27 mouse cellular contexts compared by ENCODE assay signal in genomic region chr8:77350121-77350777, GRCm38 (mm10).
DNase-seq lines count a peak whose midpoint lies in the region; ATAC-seq lines count a peak whose summit lies in the region.
"Had no signal": no experiment of that assay in that cellular context is flagged by ENCODE, and none has a peak within 500 bp of the region (broad histone marks: within the 10 kb centered on the region; RNA-seq: fewer than 3 reads in every experiment).

No protein-coding gene starts in this region.

- peak; percentile 35; the same call in 1 of the 2 replicates for ATAC-seq in lung, embryonic 15.5 days (ENCODE audit: borderline replicate concordance, extremely low read depth, low FRiP score, low TSS enrichment)
- ATAC-seq: intestine, postnatal 0 days had no signal

- no peaks in the 10 kb centered on the region for H3K27me3 ChIP-seq in lung, embryonic 15.5 days
- no peaks in the 10 kb centered on the region for H3K27me3 ChIP-seq in limb, embryonic 10.5 days (ENCODE audit: low read depth, poor library complexity, severe bottlenecking)
- H3K27me3 ChIP-seq: liver, embryonic 15.5 days; megakaryocyte, embryonic 14.5 days; neural tube, embryonic 13.5 days; stomach, embryonic 15.5 days had no signal

- no peak overlapping the region for H3K9ac ChIP-seq in lung, embryonic 15.5 days
- H3K9ac ChIP-seq: liver, embryonic 15.5 days; neural tube, embryonic 13.5 days; stomach, embryonic 15.5 days had no signal

- peak overlapping the region; percentile 8; the same call in 1 of the 2 replicates for H3K27ac ChIP-seq in lung, embryonic 15.5 days
- peak overlapping the region; percentile 69; the same call in 1 of the 2 replicates for H3K27ac ChIP-seq in limb, embryonic 10.5 days
- H3K27ac ChIP-seq: hindbrain, embryonic 10.5 days; layer of hippocampus, adult 2 months; liver, embryonic 15.5 days; neural tube, embryonic 13.5 days; stomach, embryonic 15.5 days had no signal

- intact Hi-C loops in heart, postnatal 36 days (cut with DNase I), result no loop called here

- H3K4me3 ChIP-seq in lung, embryonic 15.5 days, result no peak overlapping the region
- H3K4me3 ChIP-seq in limb, embryonic 10.5 days, result no peak overlapping the region
- H3K4me3 ChIP-seq: heart, embryonic 10.5 days; hindbrain, embryonic 10.5 days; layer of hippocampus, adult 2 months; liver, embryonic 15.5 days; megakaryocyte, embryonic 14.5 days; neural tube, embryonic 13.5 days; stomach, embryonic 15.5 days had no signal

- no peak for DNase-seq in lung, postnatal 4 days
- peak; percentile 6 for DNase-seq in adipocyte (ENCODE audit: low spot score)
- DNase-seq in limb, embryonic 10.5 days (ENCODE audit: low spot score), result no peak
- DNase-seq in neural tube, embryonic 10.5 days (ENCODE audit: extremely low spot score, low spot score), result no peak
- no peak for DNase-seq in heart, postnatal 36 days
- DNase-seq in urinary bladder, adult 2 months (ENCODE audit: low spot score), result no peak
- DNase-seq: adrenal gland, adult 2 months; cerebellum, adult 8-10 months; cerebellum, postnatal 36 days; embryo, embryonic 11 days; kidney, postnatal 25 days; layer of hippocampus, postnatal 36 days; liver; lung, postnatal 10 days; midbrain, embryonic 14.5 days; right cerebral cortex, adult 18-20 months; right cerebral cortex, postnatal 4 days; thymus, postnatal 25 days had no signal

- no peaks in the 10 kb centered on the region for H3K4me1 ChIP-seq in lung, embryonic 15.5 days
- peaks cover 20% of the 10 kb centered on the region for H3K4me1 ChIP-seq in limb, embryonic 10.5 days
- H3K4me1 ChIP-seq: liver, embryonic 15.5 days; stomach, embryonic 15.5 days had no signal

- H3K36me3 ChIP-seq in lung, embryonic 15.5 days, result no peaks in the 10 kb centered on the region
- H3K36me3 ChIP-seq in limb, embryonic 10.5 days, result peaks cover 23% of the 10 kb centered on the region
- H3K36me3 ChIP-seq: hindbrain, embryonic 10.5 days; liver, embryonic 15.5 days; neural tube, embryonic 13.5 days; stomach, embryonic 15.5 days had no signal

- WGBS in lung, embryonic 15.5 days, result 66% methylated on average over 4 of the region's 4 CpGs
- WGBS in limb, embryonic 10.5 days, result 91% methylated on average over 4 of the region's 4 CpGs

- H3K4me2 ChIP-seq in lung, embryonic 15.5 days, result no peak overlapping the region
- H3K4me2 ChIP-seq: liver, embryonic 15.5 days; neural tube, embryonic 13.5 days; stomach, embryonic 15.5 days had no signal

- H3K9me3 ChIP-seq in lung, embryonic 15.5 days, result no peaks in the 10 kb centered on the region
- H3K9me3 ChIP-seq in limb, embryonic 10.5 days (replicated peaks), result no peaks in the 10 kb centered on the region
- H3K9me3 ChIP-seq: heart, embryonic 10.5 days; hindbrain, embryonic 10.5 days; liver, embryonic 15.5 days; megakaryocyte, embryonic 14.5 days; neural tube, embryonic 13.5 days; stomach, embryonic 15.5 days had no signal
